Mouse (Mus musculus): ENCODE data around the gene Gm10273.

GRCm38 (mm10) chr10:59410264-59410663 lies 14.8 kb downstream of the Gm10273 start:
- TF ChIP-seq POLR2A (IDR thresholded peaks at IDR 0.05; ENCODE audit: borderline replicate concordance, insufficient read depth, low read length) (no peak), CTCF (IDR thresholded peaks at IDR 0.05; ENCODE audit: borderline replicate concordance, insufficient read depth, low read depth, low read length) (no peak)
